Mouse (Mus musculus) C2C12 (cell line): ENCODE results near the gene Col4a3. TPM values are rescaled to one million over a fixed set of nuclear protein-coding genes. Genes with fewer than 3 reads are reported as not detected.

Experiments
- H3K27me3 ChIP-seq: one replicate; pipeline ENCODE4 v1.6.1; 2011; ENCODE audit not compliant: control insufficient read depth, insufficient read depth, insufficient read length
- H3K36me3 ChIP-seq: one replicate; pipeline ENCODE4 v1.6.1; 2011; ENCODE audit not compliant: control insufficient read depth, insufficient read depth
- H3K4me3 ChIP-seq: one replicate; pipeline ENCODE4 v1.5.1; 2011; ENCODE audit warnings: mild to moderate bottlenecking, control low read depth; ENCODE audit not compliant: poor library complexity, insufficient read depth, severe bottlenecking
- H3K79me2 ChIP-seq: one replicate; pipeline ENCODE4 v1.6.1; 2011; ENCODE audit not compliant: control insufficient read depth, insufficient read depth
- H3K79me3 ChIP-seq: one replicate; pipeline ENCODE4 v1.6.1; 2011; ENCODE audit warnings: low read depth, control low read depth
- H3ac ChIP-seq: one replicate; pipeline ENCODE3; 2011; ENCODE audit warnings: low read depth; ENCODE audit not compliant: control insufficient read depth, insufficient read length
- CEBPB ChIP-seq: IDR thresholded peaks from one replicate; pipeline ENCODE4 v1.6.1; 2011; ENCODE audit warnings: low read depth, mild to moderate bottlenecking, control low read depth, moderate library complexity
- CTCF ChIP-seq: IDR thresholded peaks from one replicate; pipeline ENCODE4 v1.5.1; 2011; ENCODE audit not compliant: control insufficient read depth, insufficient read depth, insufficient read length
- FOSL1 ChIP-seq: IDR thresholded peaks from one replicate; pipeline ENCODE4 v1.8.0; 2011; ENCODE audit warnings: mild to moderate bottlenecking, low read length; ENCODE audit not compliant: poor library complexity, insufficient read depth, severe bottlenecking
- MAX ChIP-seq: IDR thresholded peaks from one replicate; pipeline ENCODE4 v1.6.1; 2011; ENCODE audit warnings: mild to moderate bottlenecking, control low read depth
- MYOD1 ChIP-seq: IDR thresholded peaks from one replicate; pipeline ENCODE4 v1.6.1; 2011; ENCODE audit warnings: low read depth; ENCODE audit not compliant: control insufficient read depth, insufficient read length
- MYOG ChIP-seq: IDR thresholded peaks from one replicate; pipeline ENCODE4 v1.6.1; 2011; ENCODE audit not compliant: control insufficient read depth, insufficient read length; ENCODE audit errors: extremely low read depth
- USF1 ChIP-seq: IDR thresholded peaks from one replicate; pipeline ENCODE4 v1.6.1; 2011; ENCODE audit warnings: low read depth, mild to moderate bottlenecking, control low read depth, moderate library complexity
- polyA plus RNA-seq: library from polyadenylated mRNA; unstranded; fragments of >200 nt; fragmentation: generic; extraction: Trizol; gene quantifications from one replicate; pipeline ENCODE4 v1.2.1, GENCODE M21; 2012; ENCODE audit warnings: missing spikeins

Col4a3 gene
- polyA plus RNA-seq, 1 experiment: 0.01 TPM

- no peaks in the 10 kb centered on the region for H3K36me3 ChIP-seq
- H3K79me2 ChIP-seq: no peaks in the 10 kb centered on the region
- H3K4me3 ChIP-seq: no peak overlapping the region
- H3K27me3 ChIP-seq: no peaks in the 10 kb centered on the region
- TF ChIP-seq FOSL1 (no peak), USF1 (no peak), MYOD1 (no peak), MYOG (no peak), CEBPB (no peak), CTCF (no peak), MAX (no peak)
- no peaks in the 10 kb centered on the region for H3K79me3 ChIP-seq
- no peak overlapping the region for H3ac ChIP-seq
Observed at GRCm38 (mm10) chr1:82608646-82609262, 22.0 kb downstream of the Col4a3 start.

GRCm38 (mm10) chr1:82612061-82612660 lies 25.4 kb downstream of the Col4a3 start:
- H3K4me3 ChIP-seq: no peak overlapping the region
- H3K36me3 ChIP-seq: no peaks in the 10 kb centered on the region
- H3K79me2 ChIP-seq: no peaks in the 10 kb centered on the region
- H3ac ChIP-seq: no peak overlapping the region
- no peaks in the 10 kb centered on the region for H3K27me3 ChIP-seq
- TF ChIP-seq MYOD1: peak; percentile 78
- no peak for TF ChIP-seq FOSL1
- H3K79me3 ChIP-seq: no peaks in the 10 kb centered on the region

GRCm38 (mm10) chr1:82618001-82618400 lies 31.3 kb downstream of the Col4a3 start:
- no peaks in the 10 kb centered on the region for H3K36me3 ChIP-seq
- H3ac ChIP-seq: no peak overlapping the region
- H3K4me3 ChIP-seq: no peak overlapping the region
- no peaks in the 10 kb centered on the region for H3K27me3 ChIP-seq
- H3K79me2 ChIP-seq: no peaks in the 10 kb centered on the region
- H3K79me3 ChIP-seq: no peaks in the 10 kb centered on the region
- TF ChIP-seq FOSL1 (no peak), MAX (no peak), MYOG (no peak), USF1 (no peak), CTCF (no peak), MYOD1 (no peak), CEBPB (no peak)

GRCm38 (mm10) chr1:82618592-82618991 lies 31.9 kb downstream of the Col4a3 start:
- H3ac ChIP-seq: no peak overlapping the region
- no peak for TF ChIP-seq FOSL1
- TF ChIP-seq CTCF: no peak
- TF ChIP-seq CEBPB: no peak
- TF ChIP-seq MYOD1: no peak
- TF ChIP-seq MYOG: no peak
- TF ChIP-seq USF1: no peak
- TF ChIP-seq MAX: no peak
- H3K4me3 ChIP-seq: no peak overlapping the region
- H3K79me2 ChIP-seq: no peaks in the 10 kb centered on the region
- H3K79me3 ChIP-seq: no peaks in the 10 kb centered on the region
- no peaks in the 10 kb centered on the region for H3K27me3 ChIP-seq
- H3K36me3 ChIP-seq: no peaks in the 10 kb centered on the region

- Histone ChIP-seq H3K27me3 (no peaks in the 10 kb centered on the region), H3K4me3 (no peak overlapping the region), H3K36me3 (no peaks in the 10 kb centered on the region), H3K79me3 (no peaks in the 10 kb centered on the region), H3K79me2 (no peaks in the 10 kb centered on the region), H3ac (no peak overlapping the region)
- TF ChIP-seq CTCF: no peak
- no peak for TF ChIP-seq FOSL1
- TF ChIP-seq USF1: no peak
- TF ChIP-seq CEBPB: no peak
- no peak for TF ChIP-seq MAX
- TF ChIP-seq MYOG: no peak
- TF ChIP-seq MYOD1: no peak
Observed at GRCm38 (mm10) chr1:82619981-82620380, 33.3 kb downstream of the Col4a3 start.

- Histone ChIP-seq H3K36me3 (no peaks in the 10 kb centered on the region), H3K79me2 (no peaks in the 10 kb centered on the region), H3K4me3 (no peak overlapping the region), H3K79me3 (no peaks in the 10 kb centered on the region), H3ac (no peak overlapping the region), H3K27me3 (no peaks in the 10 kb centered on the region)
- TF ChIP-seq CTCF: no peak
- no peak for TF ChIP-seq FOSL1
- TF ChIP-seq MAX: no peak
Observed at GRCm38 (mm10) chr1:82624934-82625333, 38.2 kb downstream of the Col4a3 start.
